Comparison of ENCODE assay signal across 9 mouse cellular contexts in the genomic region with DNA sequence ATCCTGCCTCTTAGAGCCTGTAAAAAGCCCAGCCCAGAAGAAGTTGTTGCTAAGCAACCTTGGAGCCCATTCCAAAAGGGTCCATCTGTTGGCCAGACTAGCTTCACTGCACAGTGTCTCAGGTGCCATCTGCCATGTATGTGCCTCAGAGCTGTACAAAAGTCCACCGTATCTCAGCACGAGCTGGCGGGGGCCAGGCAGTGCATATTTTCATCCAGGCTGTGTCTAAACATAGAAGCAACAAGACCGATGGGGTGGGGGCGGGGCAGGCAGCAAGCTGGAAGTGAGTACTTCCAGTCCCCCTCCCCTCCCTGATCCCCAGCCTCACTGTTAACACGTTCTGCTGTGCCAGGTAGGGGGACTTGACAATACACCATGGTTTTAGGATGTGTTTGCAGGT.
DNase-seq lines count a peak whose midpoint lies in the region; ATAC-seq and TF ChIP-seq lines count a peak whose summit lies in the region.
"Had no signal": no experiment of that assay in that cellular context is flagged by ENCODE, and none has a peak within 500 bp of the region (broad histone marks: within the 10 kb centered on the region; RNA-seq: fewer than 3 reads in every experiment).

No protein-coding gene starts in this region.

- TF ChIP-seq CTCF in lung, embryonic 14.5 days (IDR thresholded peaks at IDR 0.05; ENCODE audit: low read depth), result no peak
- 0 out of 2 replicates have a peak, but pooled peaks have one; percentile 12 for TF ChIP-seq CTCF in heart, postnatal 0 days (IDR thresholded peaks at IDR 0.05; ENCODE audit: low read depth)

- peak; percentile 49; the same call in 1 of the 2 replicates for ATAC-seq in lung, embryonic 14.5 days (ENCODE audit: insufficient read depth)
- peak; percentile 98 for ATAC-seq in forebrain, embryonic 14.5 days
- ATAC-seq in heart, postnatal 0 days (ENCODE audit: insufficient read depth, low read depth), result peak; percentile 92
- peak; percentile 38; the same call in 1 of the 2 replicates for ATAC-seq in midbrain, embryonic 12.5 days (ENCODE audit: low FRiP score, low read depth)

- no peak overlapping the region for H3K4me2 ChIP-seq in lung, embryonic 14.5 days
- no peak overlapping the region for H3K4me2 ChIP-seq in forebrain, embryonic 14.5 days (ENCODE audit: low read length)
- no peak overlapping the region for H3K4me2 ChIP-seq in heart, postnatal 0 days (ENCODE audit: low read depth, low read length)
- H3K4me2 ChIP-seq in midbrain, embryonic 12.5 days (replicated peaks), result no peak overlapping the region

- no peaks in the 10 kb centered on the region for H3K9me3 ChIP-seq in lung, embryonic 14.5 days (ENCODE audit: low read depth, low read length)
- H3K9me3 ChIP-seq in forebrain, embryonic 14.5 days (replicated peaks; ENCODE audit: control insufficient read depth, low read length), result no peaks in the 10 kb centered on the region
- no peaks in the 10 kb centered on the region for H3K9me3 ChIP-seq in heart, postnatal 0 days (replicated peaks; ENCODE audit: control insufficient read depth, low read length)
- no peaks in the 10 kb centered on the region for H3K9me3 ChIP-seq in midbrain, embryonic 12.5 days
- H3K9me3 ChIP-seq: megakaryocyte, embryonic 14.5 days had no signal

- TF ChIP-seq EP300 in heart, postnatal 0 days (IDR thresholded peaks at IDR 0.05; ENCODE audit: low read depth), result no peak

- H3K36me3 ChIP-seq in lung, embryonic 14.5 days (ENCODE audit: insufficient read depth), result no peaks in the 10 kb centered on the region
- H3K36me3 ChIP-seq in forebrain, embryonic 14.5 days (ENCODE audit: control insufficient read depth, insufficient read depth, low read length), result no peaks in the 10 kb centered on the region
- H3K36me3 ChIP-seq in heart, postnatal 0 days (replicated peaks; ENCODE audit: control insufficient read depth, insufficient read depth, low read length), result no peaks in the 10 kb centered on the region
- no peaks in the 10 kb centered on the region for H3K36me3 ChIP-seq in midbrain, embryonic 12.5 days

- WGBS in lung, embryonic 14.5 days, result 8% methylated on average over 6 of the region's 6 CpGs
- WGBS in forebrain, embryonic 14.5 days, result 37% methylated on average over 6 of the region's 6 CpGs
- 8% methylated on average over 6 of the region's 6 CpGs for WGBS in heart, postnatal 0 days
- WGBS in midbrain, embryonic 12.5 days, result 43% methylated on average over 6 of the region's 6 CpGs

- no peaks in the 10 kb centered on the region; the same call in 1 of the 2 replicates for H3K4me1 ChIP-seq in lung, embryonic 14.5 days (ENCODE audit: insufficient read depth)
- peaks cover 4% of the 10 kb centered on the region; the same call in 1 of the 2 replicates for H3K4me1 ChIP-seq in forebrain, embryonic 14.5 days (ENCODE audit: control insufficient read depth, insufficient read depth, low read length)
- H3K4me1 ChIP-seq in heart, postnatal 0 days (ENCODE audit: control insufficient read depth, insufficient read depth), result peaks cover 32% of the 10 kb centered on the region
- peaks cover 12% of the 10 kb centered on the region for H3K4me1 ChIP-seq in midbrain, embryonic 12.5 days

- no peak for DNase-seq in lung, embryonic 14.5 days
- no peak for DNase-seq in lung, adult 18-20 months
- DNase-seq in forebrain, embryonic 14.5 days (ENCODE audit: low spot score), result peak; percentile 90
- peak; percentile 75 for DNase-seq in heart, postnatal 0 days (ENCODE audit: low spot score)
- DNase-seq in layer of hippocampus, adult 18-20 months (ENCODE audit: low spot score in 2 of 2), result peak; percentile 76 to 83
- peak; percentile 80 for DNase-seq in telencephalon, adult 2 months (ENCODE audit: low read depth, low spot score)
- no peak for DNase-seq in spleen, postnatal 4 days (ENCODE audit: low spot score in 2 of 2)

- no peak overlapping the region for H3K27ac ChIP-seq in lung, embryonic 14.5 days (ENCODE audit: low read depth)
- peak overlapping the region; percentile 52; the same call in 1 of the 2 replicates for H3K27ac ChIP-seq in forebrain, embryonic 14.5 days (ENCODE audit: low read depth, low read length)
- peak overlapping the region; percentile 77 for H3K27ac ChIP-seq in heart, postnatal 0 days (ENCODE audit: low read depth)
- H3K27ac ChIP-seq in midbrain, embryonic 12.5 days (replicated peaks), result no peak overlapping the region

- H3K4me3 ChIP-seq in lung, embryonic 14.5 days (ENCODE audit: low read depth, low read length), result no peak overlapping the region
- H3K4me3 ChIP-seq in forebrain, embryonic 14.5 days (ENCODE audit: low read depth, low read length), result no peak overlapping the region
- no peak overlapping the region for H3K4me3 ChIP-seq in heart, postnatal 0 days (ENCODE audit: low read depth, low read length)
- H3K4me3 ChIP-seq in midbrain, embryonic 12.5 days, result no peak overlapping the region
- H3K4me3 ChIP-seq: megakaryocyte, embryonic 14.5 days had no signal

- H3K27me3 ChIP-seq in lung, embryonic 14.5 days (ENCODE audit: insufficient read depth, low read length), result no peaks in the 10 kb centered on the region
- no peaks in the 10 kb centered on the region for H3K27me3 ChIP-seq in forebrain, embryonic 14.5 days (replicated peaks; ENCODE audit: control insufficient read depth, insufficient read depth, low read length)
- no peaks in the 10 kb centered on the region for H3K27me3 ChIP-seq in heart, postnatal 0 days (ENCODE audit: control insufficient read depth, insufficient read depth, low read length)
- no peaks in the 10 kb centered on the region for H3K27me3 ChIP-seq in midbrain, embryonic 12.5 days

- no peak overlapping the region for H3K9ac ChIP-seq in lung, embryonic 14.5 days
- no peak overlapping the region for H3K9ac ChIP-seq in forebrain, embryonic 14.5 days (ENCODE audit: low read length)
- H3K9ac ChIP-seq in heart, postnatal 0 days (replicated peaks; ENCODE audit: low read depth, low read length), result no peak overlapping the region
- H3K9ac ChIP-seq in midbrain, embryonic 12.5 days (replicated peaks), result no peak overlapping the region

Comparison
In these comparisons a context has a peak if more than half of its experiments do, and no peak if none do; other contexts are left out.
1. ATAC-seq: peak in every context shown above with its lines; median percentile 98 in forebrain, embryonic 14.5 days; 92 in heart, postnatal 0 days; 49 in lung, embryonic 14.5 days; 38 in midbrain, embryonic 12.5 days.
2. DNase-seq: peak in forebrain, embryonic 14.5 days (single experiment), heart, postnatal 0 days (single experiment), layer of hippocampus, adult 18-20 months (2 of 2) and telencephalon, adult 2 months (single experiment); none in lung, embryonic 14.5 days (single experiment), lung, adult 18-20 months (0 of 2) and spleen, postnatal 4 days (0 of 2).
3. H3K27ac ChIP-seq: peak in forebrain, embryonic 14.5 days (single experiment) and heart, postnatal 0 days (single experiment); none in lung, embryonic 14.5 days (single experiment) and midbrain, embryonic 12.5 days (single experiment).